Mouse (Mus musculus) urinary bladder, postnatal 25 days (tissue): Measurements from ENCODE around the gene Lrrc74b.
"Not testable (repeated sequence)": the region's sequence is repeated elsewhere in the genome, so short reads cannot be mapped to it uniquely, and the experiment has no call there.

Experiments
- DNase-seq: peaks from one replicate; pipeline ENCODE4 v3.0.0; 2022; ENCODE audit warnings: low spot score

Gene Lrrc74b

GRCm38 (mm10) chr16:17552837-17553236 lies 8.2 kb downstream of the Lrrc74b start:
- no peak for DNase-seq

GRCm38 (mm10) chr16:17542632-17543031 lies 18.4 kb downstream of the Lrrc74b start:
- no peak for DNase-seq

GRCm38 (mm10) chr16:17536584-17536983 lies 24.5 kb downstream of the Lrrc74b start:
- DNase-seq: no peak

GRCm38 (mm10) chr16:17532676-17533329 lies 28.2 kb downstream of the Lrrc74b start:
- no peak for DNase-seq

- peak; percentile 15 for DNase-seq
Observed at GRCm38 (mm10) chr16:17532271-17532670, 28.8 kb downstream of the Lrrc74b start.

- peak; percentile 98 for DNase-seq
Observed at GRCm38 (mm10) chr16:17530640-17531288, 30.3 kb downstream of the Lrrc74b start, which contains the start of gene Thap7. Gene Thap7 (minus strand): TSS chr16:17531136.

GRCm38 (mm10) chr16:17529981-17530586 lies 31.0 kb downstream of the Lrrc74b start:
- peak; percentile 27 for DNase-seq

GRCm38 (mm10) chr16:17528276-17528675 lies 32.8 kb downstream of the Lrrc74b start:
- no peak for DNase-seq

- no peak for DNase-seq
Observed at GRCm38 (mm10) chr16:17527606-17528005, 33.4 kb downstream of the Lrrc74b start.

GRCm38 (mm10) chr16:17526223-17526622 lies 34.8 kb downstream of the Lrrc74b start:
- DNase-seq: no peak

GRCm38 (mm10) chr16:17525524-17525923 lies 35.5 kb downstream of the Lrrc74b start:
- no peak for DNase-seq

- no peak for DNase-seq
Observed at GRCm38 (mm10) chr16:17524156-17524555, 36.9 kb downstream of the Lrrc74b start.

GRCm38 (mm10) chr16:17518910-17519309 lies 42.1 kb downstream of the Lrrc74b start:
- no peak for DNase-seq

- DNase-seq: no peak
Observed at GRCm38 (mm10) chr16:17511431-17511830, 49.6 kb downstream of the Lrrc74b start.

GRCm38 (mm10) chr16:17510686-17511085 lies 50.4 kb downstream of the Lrrc74b start:
- no peak for DNase-seq

GRCm38 (mm10) chr16:17510143-17510542 lies 50.9 kb downstream of the Lrrc74b start:
- DNase-seq: no peak

- no peak for DNase-seq
Observed at GRCm38 (mm10) chr16:17509240-17509597, 51.8 kb downstream of the Lrrc74b start.

GRCm38 (mm10) chr16:17508546-17509239 lies 52.4 kb downstream of the Lrrc74b start, which contains the start of gene Lztr1:
Gene Lztr1 (plus strand): TSS chr16:17508688.
- peak; percentile 82 for DNase-seq

GRCm38 (mm10) chr16:17508031-17508430 lies 53.0 kb downstream of the Lrrc74b start:
- not testable (repeated sequence) for DNase-seq

- DNase-seq: no peak
Observed at GRCm38 (mm10) chr16:17507018-17507552, 54.0 kb downstream of the Lrrc74b start.

GRCm38 (mm10) chr16:17502681-17503080 lies 58.4 kb downstream of the Lrrc74b start:
- DNase-seq: no peak

GRCm38 (mm10) chr16:17499249-17499883 lies 61.7 kb downstream of the Lrrc74b start:
- DNase-seq: no peak
